Mouse (Mus musculus) ES-Bruce4 (cell line): ENCODE results near the gene Nudcd3. TPM values are rescaled to one million over a fixed set of nuclear protein-coding genes. Genes with fewer than 3 reads are reported as not detected.

Source experiments
- H3K27ac ChIP-seq: 2 replicates; pipeline ENCODE4 v1.5.1; 2012; ENCODE audit warnings: low read length, inconsistent platforms; ENCODE audit not compliant: insufficient read depth
- H3K27me3 ChIP-seq: 2 replicates; pipeline ENCODE4 v1.6.1; 2012; ENCODE audit warnings: mild to moderate bottlenecking, low read length, inconsistent platforms; ENCODE audit not compliant: control insufficient read depth, poor library complexity, insufficient read depth, severe bottlenecking
- H3K36me3 ChIP-seq: 2 replicates; pipeline ENCODE4 v1.6.1; 2012; ENCODE audit warnings: inconsistent platforms, mild to moderate bottlenecking, low read length, moderate library complexity; ENCODE audit not compliant: control insufficient read depth, poor library complexity, insufficient read depth, severe bottlenecking
- H3K4me1 ChIP-seq: one replicate; pipeline ENCODE4 v1.8.1; 2011; ENCODE audit warnings: low read length; ENCODE audit not compliant: control insufficient read depth, insufficient read depth
- H3K4me3 ChIP-seq: 2 replicates; pipeline ENCODE4 v1.5.1; 2011; ENCODE audit warnings: low read depth, mild to moderate bottlenecking, low read length
- H3K9ac ChIP-seq: 2 replicates; pipeline ENCODE4 v1.6.1; 2012; ENCODE audit warnings: low read depth, mild to moderate bottlenecking, inconsistent platforms; ENCODE audit not compliant: poor library complexity, severe bottlenecking
- H3K9me3 ChIP-seq: replicated peaks from 2 replicates; pipeline ENCODE4 v1.6.1; 2012; ENCODE audit warnings: mild to moderate bottlenecking, low read length, inconsistent platforms; ENCODE audit not compliant: control insufficient read depth, poor library complexity, insufficient read depth, severe bottlenecking
- CTCF ChIP-seq: IDR thresholded peaks from one replicate; pipeline ENCODE4 v1.8.1; 2011; ENCODE audit warnings: low read depth, low read length
- EP300 ChIP-seq: IDR thresholded peaks from 2 replicates; pipeline ENCODE4 v1.6.1; 2011; ENCODE audit warnings: low read depth, low read length; ENCODE audit not compliant: insufficient read depth
- POLR2A ChIP-seq: IDR thresholded peaks from one replicate; pipeline ENCODE4 v1.8.1; 2011; ENCODE audit warnings: low read length; ENCODE audit not compliant: insufficient read depth
- polyA plus RNA-seq: library from polyadenylated mRNA; stranded (reverse); fragments of >200 nt; gene quantifications from 2 replicates; pipeline ENCODE4 v1.2.4, GENCODE M21; 2011; ENCODE audit warnings: low read depth; ENCODE audit not compliant: missing spikeins, insufficient read depth, insufficient read length

The Nudcd3 gene
- polyA plus RNA-seq, 1 experiment, result 78.2 TPM

- no peaks in the 10 kb centered on the region for H3K27me3 ChIP-seq
- peak overlapping the region; percentile 85 for H3K27ac ChIP-seq
- H3K9ac ChIP-seq, result no peak overlapping the region
- H3K4me3 ChIP-seq, result no peak overlapping the region
- peaks cover 7% of the 10 kb centered on the region for H3K36me3 ChIP-seq
- H3K4me1 ChIP-seq, result peaks cover 6% of the 10 kb centered on the region
- no peaks in the 10 kb centered on the region for H3K9me3 ChIP-seq
- no peak for TF ChIP-seq CTCF
- TF ChIP-seq EP300, result no peak
- TF ChIP-seq POLR2A, result no peak
Observed at GRCm38 (mm10) chr11:6123605-6124120, 76.6 kb downstream of the Nudcd3 start.

GRCm38 (mm10) chr11:6122631-6123030 lies 77.6 kb downstream of the Nudcd3 start:
- H3K4me1 ChIP-seq, result peaks cover 6% of the 10 kb centered on the region
- H3K27me3 ChIP-seq, result no peaks in the 10 kb centered on the region
- H3K9ac ChIP-seq, result no peak overlapping the region
- H3K27ac ChIP-seq, result no peak overlapping the region
- no peak for TF ChIP-seq POLR2A
- no peak for TF ChIP-seq EP300
- TF ChIP-seq CTCF, result no peak
- no peaks in the 10 kb centered on the region for H3K9me3 ChIP-seq
- H3K4me3 ChIP-seq, result no peak overlapping the region
- H3K36me3 ChIP-seq, result peaks cover 7% of the 10 kb centered on the region

- Histone ChIP-seq H3K4me1 (peaks cover 6% of the 10 kb centered on the region), H3K27ac (no peak overlapping the region), H3K9me3 (no peaks in the 10 kb centered on the region), H3K9ac (no peak overlapping the region), H3K27me3 (no peaks in the 10 kb centered on the region), H3K36me3 (peaks cover 7% of the 10 kb centered on the region), H3K4me3 (no peak overlapping the region)
- TF ChIP-seq CTCF (no peak), POLR2A (no peak), EP300 (no peak)
Observed at GRCm38 (mm10) chr11:6120596-6120995, 79.6 kb downstream of the Nudcd3 start.

- Histone ChIP-seq H3K9me3 (no peaks in the 10 kb centered on the region), H3K36me3 (peaks cover 5% of the 10 kb centered on the region; the same call in 1 of the 2 replicates)
Observed at GRCm38 (mm10) chr11:6120001-6120400, 80.2 kb downstream of the Nudcd3 start.

GRCm38 (mm10) chr11:6119312-6119711 lies 80.9 kb downstream of the Nudcd3 start:
- Histone ChIP-seq H3K9me3 (no peaks in the 10 kb centered on the region), H3K9ac (no peak overlapping the region), H3K36me3 (peaks cover 2% of the 10 kb centered on the region; the same call in 1 of the 2 replicates), H3K4me1 (peaks cover 5% of the 10 kb centered on the region), H3K27me3 (no peaks in the 10 kb centered on the region), H3K27ac (no peak overlapping the region), H3K4me3 (no peak overlapping the region)
- TF ChIP-seq POLR2A (no peak), EP300 (no peak), CTCF (no peak)

More at GRCm38 (mm10) chr11:6120001-6120400, 80.2 kb downstream of the Nudcd3 start:
- H3K4me3 ChIP-seq, result no peak overlapping the region
- TF ChIP-seq POLR2A, result no peak
- no peak for TF ChIP-seq EP300
- no peak for TF ChIP-seq CTCF
- no peaks in the 10 kb centered on the region for H3K27me3 ChIP-seq
- no peak overlapping the region for H3K9ac ChIP-seq
- no peak overlapping the region for H3K27ac ChIP-seq
- peaks cover 6% of the 10 kb centered on the region for H3K4me1 ChIP-seq

GRCm38 (mm10) chr11:6117956-6118355 lies 82.3 kb downstream of the Nudcd3 start:
- H3K4me3 ChIP-seq, result no peak overlapping the region
- H3K36me3 ChIP-seq, result peaks cover 5% of the 10 kb centered on the region
- no peak overlapping the region for H3K9ac ChIP-seq
- no peak overlapping the region for H3K27ac ChIP-seq
- no peaks in the 10 kb centered on the region for H3K27me3 ChIP-seq
- H3K4me1 ChIP-seq, result no peaks in the 10 kb centered on the region
- TF ChIP-seq CTCF, result no peak
- TF ChIP-seq EP300, result no peak
- no peak for TF ChIP-seq POLR2A
- H3K9me3 ChIP-seq, result no peaks in the 10 kb centered on the region
